Mouse (Mus musculus) MEL (cell line): ENCODE results near the gene Prr19. TPM values are rescaled to one million over a fixed set of nuclear protein-coding genes. Genes with fewer than 3 reads are reported as not detected.
A peak's percentile ranks its signal among the peaks of the same experiment; 100 is the strongest.

ENCODE experiments used
- DNase-seq: peaks from one replicate; pipeline ENCODE4 v3.0.0; 2011; ENCODE audit warnings: low read depth, low spot score
- H3K27ac ChIP-seq: 2 replicates; pipeline ENCODE4 v1.5.1; 2012; ENCODE audit warnings: low read depth, mild to moderate bottlenecking, control low read depth, low read length, moderate library complexity; ENCODE audit not compliant: control insufficient read depth
- H3K27me3 ChIP-seq, 2 experiments: fragments of 150-350 bp in 1 of 2; sonication (generic) in 1 of 2; 2 replicates each; pipeline ENCODE4 v1.6.1; 2012; ENCODE audit warnings: low read length in 2 of 2, mild to moderate bottlenecking in 2 of 2, improper control_type of control experiment in 1 of 2, moderate library complexity in 1 of 2; ENCODE audit not compliant: insufficient read depth in 2 of 2, control insufficient read depth in 1 of 2
- H3K36me3 ChIP-seq, 2 experiments: 2 replicates each; pipeline ENCODE4 v1.6.1; 2012 to 2014; ENCODE audit warnings: low read length in 2 of 2, improper control_type of control experiment in 1 of 2, inconsistent platforms in 1 of 2, mild to moderate bottlenecking in 1 of 2; ENCODE audit not compliant: insufficient read depth in 2 of 2, control insufficient read depth in 1 of 2
- H3K4me1 ChIP-seq, 2 experiments: fragments of 150-350 bp in 1 of 2; sonication (generic) in 1 of 2; 2 replicates each; pipeline ENCODE4 v1.6.1; 2012; ENCODE audit warnings: low read length in 2 of 2, improper control_type of control experiment in 1 of 2, mild to moderate bottlenecking in 1 of 2; ENCODE audit not compliant: insufficient read depth in 2 of 2, control insufficient read depth in 1 of 2
- H3K4me3 ChIP-seq, 2 experiments: fragments of 150-350 bp in 1 of 2; sonication (generic) in 1 of 2; 2 replicates each; pipeline ENCODE4 v1.5.1; 2012; ENCODE audit warnings: low read depth in 2 of 2, low read length in 2 of 2, mild to moderate bottlenecking in 2 of 2, moderate library complexity in 2 of 2, control low read depth in 1 of 2, improper control_type of control experiment in 1 of 2; ENCODE audit not compliant: control insufficient read depth in 1 of 2, insufficient read depth in 1 of 2
- H3K79me2 ChIP-seq: 2 replicates; pipeline ENCODE4 v1.6.1; 2012; ENCODE audit warnings: mild to moderate bottlenecking, low read length, moderate library complexity; ENCODE audit not compliant: control insufficient read depth, poor library complexity, insufficient read depth
- H3K9ac ChIP-seq: 2 replicates; pipeline ENCODE4 v1.6.1; 2012; ENCODE audit warnings: low read depth, mild to moderate bottlenecking, control low read depth, low read length, moderate library complexity; ENCODE audit not compliant: control insufficient read depth, poor library complexity, severe bottlenecking
- H3K9me3 ChIP-seq: fragments of 150-350 bp; sonication (generic); replicated peaks from 2 replicates; pipeline ENCODE4 v1.6.1; 2012; ENCODE audit warnings: mild to moderate bottlenecking, low read length, improper control_type of control experiment, moderate library complexity; ENCODE audit not compliant: insufficient read depth
- CTCF ChIP-seq, 3 experiments: IDR thresholded peaks in 2 of 3; conservative IDR thresholded peaks in 1 of 3; 2 replicates each; pipeline ENCODE4 v1.5.1; 2011 to 2012; ENCODE audit warnings: low read length in 3 of 3, low read depth in 2 of 3, mild to moderate bottlenecking in 2 of 3, improper control_type of control experiment in 1 of 3, inconsistent platforms in 1 of 3, mixed read lengths in 1 of 3, moderate library complexity in 1 of 3; ENCODE audit not compliant: control insufficient read depth in 1 of 3, insufficient read depth in 1 of 3, poor library complexity in 1 of 3, severe bottlenecking in 1 of 3
- ELF1 ChIP-seq: IDR thresholded peaks from 2 replicates; pipeline ENCODE4 v1.6.1; 2014; ENCODE audit warnings: low read depth, mild to moderate bottlenecking, inconsistent platforms, low read length, improper control_type of control experiment, moderate library complexity
- ETS1 ChIP-seq: IDR thresholded peaks from 2 replicates; pipeline ENCODE4 v1.6.1; 2012; ENCODE audit warnings: low read depth, mild to moderate bottlenecking, inconsistent platforms, low read length, improper control_type of control experiment, moderate library complexity
- GABPA ChIP-seq: IDR thresholded peaks from 2 replicates; pipeline ENCODE4 v1.6.1; 2012; ENCODE audit warnings: low read depth, mild to moderate bottlenecking, inconsistent platforms, low read length, improper control_type of control experiment, moderate library complexity
- GATA1 ChIP-seq: IDR thresholded peaks from 2 replicates; pipeline ENCODE4 v1.6.1; 2011; ENCODE audit warnings: low read depth, low read length, improper control_type of control experiment
- MAZ ChIP-seq: IDR thresholded peaks from 2 replicates; pipeline ENCODE4 v1.6.1; 2012; ENCODE audit warnings: low read depth, mild to moderate bottlenecking, inconsistent platforms, low read length, improper control_type of control experiment
- MEF2A ChIP-seq: IDR thresholded peaks from 2 replicates; pipeline ENCODE4 v1.6.1; 2014; ENCODE audit warnings: low read depth, mild to moderate bottlenecking, inconsistent platforms, low read length, improper control_type of control experiment; ENCODE audit not compliant: poor library complexity, insufficient replicate concordance, severe bottlenecking; ENCODE audit errors: extremely low read depth
- MXI1 ChIP-seq: IDR thresholded peaks from 2 replicates; pipeline ENCODE4 v1.6.1; 2011; ENCODE audit warnings: mild to moderate bottlenecking, low read depth, low read length, improper control_type of control experiment
- NRF1 ChIP-seq: IDR thresholded peaks from 2 replicates; pipeline ENCODE4 v1.6.1; 2014; ENCODE audit warnings: low read depth, mild to moderate bottlenecking, inconsistent platforms, low read length, improper control_type of control experiment, moderate library complexity; ENCODE audit not compliant: poor library complexity, insufficient read depth, severe bottlenecking
- POLR2A ChIP-seq, 2 experiments: IDR thresholded peaks; 2 replicates each; pipeline ENCODE4 v1.6.1; 2011 to 2012; ENCODE audit warnings: low read length in 2 of 2, mild to moderate bottlenecking in 2 of 2, control low read depth in 1 of 2, improper control_type of control experiment in 1 of 2, low read depth in 1 of 2, moderate library complexity in 1 of 2; ENCODE audit not compliant: control insufficient read depth in 1 of 2, insufficient read depth in 1 of 2, poor library complexity in 1 of 2
- POLR2AphosphoS5 ChIP-seq: IDR thresholded peaks from 2 replicates; pipeline ENCODE4 v1.6.1; 2012; ENCODE audit warnings: low read depth, borderline replicate concordance, mild to moderate bottlenecking, inconsistent platforms, low read length, moderate library complexity, mixed read lengths
- SIN3A ChIP-seq: IDR thresholded peaks from 2 replicates; pipeline ENCODE4 v1.6.1; 2012; ENCODE audit warnings: low read length, improper control_type of control experiment, inconsistent platforms
- TBP ChIP-seq: IDR thresholded peaks from 2 replicates; pipeline ENCODE4 v1.8.0; 2011; ENCODE audit warnings: low read depth, low read length, improper control_type of control experiment
- USF1 ChIP-seq: IDR thresholded peaks from 2 replicates; pipeline ENCODE4 v1.6.1; 2014; ENCODE audit warnings: low read depth, mild to moderate bottlenecking, inconsistent platforms, low read length, improper control_type of control experiment, moderate library complexity
- ZC3H11A ChIP-seq: IDR thresholded peaks from 2 replicates; pipeline ENCODE4 v1.6.1; 2012; ENCODE audit warnings: low read depth, mild to moderate bottlenecking, inconsistent platforms, low read length, improper control_type of control experiment
- ZMIZ1 ChIP-seq: IDR thresholded peaks from 2 replicates; pipeline ENCODE4 v1.6.1; 2012; ENCODE audit warnings: low read depth, mild to moderate bottlenecking, inconsistent platforms, low read length, improper control_type of control experiment, moderate library complexity
- ZNF384 ChIP-seq: IDR thresholded peaks from 2 replicates; pipeline ENCODE4 v1.6.1; 2012; ENCODE audit warnings: low read depth, mild to moderate bottlenecking, inconsistent platforms, low read length, improper control_type of control experiment
- polyA plus RNA-seq, 2 experiments: library from polyadenylated mRNA; stranded (reverse) in 1 of 2; unstranded in 1 of 2; fragments of >175 nt in 1 of 2; fragments of >200 nt in 1 of 2; gene quantifications; 2 replicates each; pipeline versions ENCODE4 v1.2.1 to v1.2.4; 2012; ENCODE audit warnings: low replicate concordance in 2 of 2, low read depth in 1 of 2; ENCODE audit not compliant: insufficient read length in 2 of 2, insufficient read depth in 1 of 2, missing spikeins in 1 of 2
- total RNA-seq: library from RNA; depleted of rRNA; stranded (reverse); fragments of 300-350 nt; gene quantifications from 2 replicates; pipeline ENCODE4 v1.2.3, GENCODE M21; 2012

Prr19 gene
- total and polyA plus RNA-seq, 3 experiments = 0.11 TPM; not detected in 2

DNA sequence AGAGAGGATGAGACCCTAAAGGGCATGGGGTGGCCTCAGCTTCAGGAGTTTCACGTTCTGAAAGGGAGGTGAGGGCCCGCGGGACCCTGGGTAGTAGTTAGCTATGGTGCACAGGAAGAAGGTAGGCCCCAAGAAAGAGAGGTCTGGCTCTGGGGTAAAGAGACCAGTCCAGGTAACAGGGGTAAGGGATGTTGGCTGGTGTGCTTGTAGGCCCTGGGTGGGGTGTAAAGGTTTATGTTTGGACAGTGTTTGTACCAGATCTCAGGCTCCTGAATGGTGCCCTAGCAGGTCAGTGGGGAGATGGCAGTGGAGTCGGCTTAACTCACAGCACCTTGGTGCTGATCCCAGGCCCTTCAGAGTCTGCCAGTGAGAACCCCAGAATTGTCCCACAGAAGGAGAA is 32.2 kb upstream of the Prr19 start:
- Histone ChIP-seq H3K27me3 (no peaks in the 10 kb centered on the region), H3K36me3 (peaks cover 0 to 31% of the 10 kb centered on the region in 2 experiments; a peak in 2 of 4 replicates), H3K9me3 (no peaks in the 10 kb centered on the region), H3K79me2 (peaks cover 28% of the 10 kb centered on the region), H3K4me3 (peak overlapping the region; percentile 66 to 85), H3K4me1 (peaks cover 13 to 42% of the 10 kb centered on the region in 2 experiments), H3K9ac (peak overlapping the region; percentile 84), H3K27ac (peak overlapping the region; percentile 85)
- DNase-seq = peak; percentile 46
- no peak for TF ChIP-seq MXI1
- no peak for TF ChIP-seq POLR2A (IDR thresholded peaks at IDR 0.05; ENCODE audit: control insufficient read depth in 1 of 2, insufficient read depth in 1 of 2, low read depth in 1 of 2, low read length in 2 of 2, poor library complexity in 1 of 2)
- no peak for TF ChIP-seq ZMIZ1
- TF ChIP-seq ZC3H11A = no peak

GRCm38 (mm10) chr7:25269545-25270271 is 31.5 kb upstream of the Prr19 start:
- Histone ChIP-seq H3K79me2 (peaks cover 28% of the 10 kb centered on the region), H3K4me3 (peak overlapping the region; percentile 66 to 85), H3K27ac (peak overlapping the region; percentile 85), H3K9ac (peak overlapping the region; percentile 84), H3K4me1 (peaks cover 17 to 48% of the 10 kb centered on the region in 2 experiments), H3K36me3 (peaks cover 0 to 36% of the 10 kb centered on the region in 2 experiments; a peak in 2 of 4 replicates), H3K27me3 (no peaks in the 10 kb centered on the region), H3K9me3 (no peaks in the 10 kb centered on the region)
- TF ChIP-seq MAZ (no peak; the same call in 1 of the 2 replicates), TBP (no peak), POLR2AphosphoS5 (no peak), ETS1 (no peak), CTCF (IDR thresholded peaks at IDR 0.05 in 2 of 3, conservative IDR thresholded peaks at IDR 0.05 in 1 of 3; ENCODE audit: control insufficient read depth in 1 of 3, insufficient read depth in 1 of 3, low read depth in 2 of 3, low read length in 3 of 3, poor library complexity in 1 of 3, severe bottlenecking in 1 of 3) (no peak), GABPA (no peak), GATA1 (no peak), SIN3A (peak; percentile 37; the same call in 1 of the 2 replicates), MEF2A (no peak), USF1 (no peak), ZNF384 (peak; percentile 85), ELF1 (0 out of 2 replicates have a peak, but pooled peaks have one; percentile 26), NRF1 (peak; percentile 52; the same call in 1 of the 2 replicates)
- peak; percentile 55 for DNase-seq
